Mouse (Mus musculus) R1 (cell line): ENCODE data around the gene Aff1.
A peak's percentile ranks its signal among the peaks of the same experiment; 100 is the strongest.

Source experiments
- DNase-seq: peaks from one replicate; pipeline ENCODE4 v3.0.0-alpha.2; 2018; ENCODE audit warnings: low read depth, low spot score

The Aff1 gene

GRCm38 (mm10) chr5:103749465-103750285 is 57.5 kb downstream of the Aff1 start:
- no peak for DNase-seq

- peak; percentile 31 for DNase-seq
These were observed 60.7 kb downstream of the Aff1 start for GRCm38 (mm10) chr5:103752665-103753510.

- DNase-seq: peak; percentile 80
These were observed 61.5 kb downstream of the Aff1 start for GRCm38 (mm10) chr5:103753511-103754329.

- peak; percentile 57 for DNase-seq
These were observed 62.4 kb downstream of the Aff1 start for GRCm38 (mm10) chr5:103754330-103755134.

- DNase-seq: no peak
These were observed 62.9 kb downstream of the Aff1 start for GRCm38 (mm10) chr5:103755135-103755487.

- DNase-seq: peak; percentile 68
These were observed 64.1 kb downstream of the Aff1 start for GRCm38 (mm10) chr5:103756231-103756714.

- DNase-seq: peak; percentile 57
These were observed 66.3 kb downstream of the Aff1 start for GRCm38 (mm10) chr5:103758491-103758890.

- peak; percentile 53 for DNase-seq
These were observed 67.6 kb downstream of the Aff1 start for GRCm38 (mm10) chr5:103759489-103760424.

GRCm38 (mm10) chr5:103760425-103761131 is 68.4 kb downstream of the Aff1 start:
- peak; percentile 81 for DNase-seq

- no peak for DNase-seq
These were observed 69.6 kb downstream of the Aff1 start for GRCm38 (mm10) chr5:103761754-103762153.

- no peak for DNase-seq
These were observed 70.7 kb downstream of the Aff1 start for GRCm38 (mm10) chr5:103762850-103763254.

GRCm38 (mm10) chr5:103765356-103765755 is 73.2 kb downstream of the Aff1 start:
- DNase-seq: peak; percentile 72

GRCm38 (mm10) chr5:103765758-103766431 is 73.7 kb downstream of the Aff1 start:
- DNase-seq: peak; percentile 88

- no peak for DNase-seq
These were observed 74.2 kb downstream of the Aff1 start for GRCm38 (mm10) chr5:103766432-103766815.

GRCm38 (mm10) chr5:103768961-103769360 is 76.8 kb downstream of the Aff1 start:
- no peak for DNase-seq

GRCm38 (mm10) chr5:103769701-103770100 is 77.5 kb downstream of the Aff1 start:
- DNase-seq: no peak

- DNase-seq: peak; percentile 60
These were observed 78.5 kb downstream of the Aff1 start for GRCm38 (mm10) chr5:103770447-103771222.

- DNase-seq: no peak
These were observed 79.2 kb downstream of the Aff1 start for GRCm38 (mm10) chr5:103771380-103771779.
